Mouse (Mus musculus) megakaryocyte, embryonic 14.5 days (primary cell): ENCODE data around the gene Dnmt3a.

Experiments used
- FLI1 ChIP-seq: IDR thresholded peaks from 2 replicates; pipeline ENCODE4 v1.6.1; 2012; ENCODE audit warnings: low read length, inconsistent platforms, mixed read lengths
- GATA1 ChIP-seq: IDR thresholded peaks from 3 replicates; pipeline ENCODE4 v1.6.1; 2012; ENCODE audit warnings: mixed read lengths, low read length, inconsistent platforms, borderline replicate concordance

DNA sequence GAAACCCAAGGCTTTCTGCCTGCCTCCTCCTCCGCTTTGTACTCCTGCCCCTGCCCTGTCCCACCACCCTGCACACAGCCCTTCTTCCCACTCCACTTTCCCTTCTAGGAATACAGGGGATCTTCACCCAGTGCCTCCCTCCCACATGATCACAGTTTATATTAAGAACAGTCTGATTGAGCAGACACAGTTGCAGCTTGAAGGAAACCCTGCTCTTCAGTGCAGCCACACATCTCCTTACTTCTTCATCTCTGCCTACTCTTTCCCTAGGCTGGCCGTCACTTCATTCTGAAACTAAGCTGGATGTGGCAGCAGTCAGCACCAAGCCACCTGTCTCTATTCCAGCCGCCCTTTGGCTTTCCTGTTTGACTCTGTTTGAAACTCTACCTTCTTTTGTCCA, 32.2 kb upstream of the Dnmt3a start:
- TF ChIP-seq GATA1 (no peak), FLI1 (no peak)
